Mouse (Mus musculus): Measurements from ENCODE around the gene Gja3. TPM values are rescaled to one million over a fixed set of nuclear protein-coding genes. Genes with fewer than 3 reads are reported as not detected.
"Not testable (repeated sequence)": the region's sequence is repeated elsewhere in the genome, so short reads cannot be mapped to it uniquely, and the experiment has no call there.

Gja3 gene
- total and polyA plus RNA-seq, 3 experiments: not detected

- dilution Hi-C loops (cut with MboI; ENCODE audit: extremely low pct_ligation_motif_present, extremely low pct_unique_long_range_greater_than_20kb, low sequenced_read_pairs); H3K9me3 ChIP-seq (replicated peaks; ENCODE audit: low read length); H3K36me3 ChIP-seq (replicated peaks in 1 of 2; ENCODE audit: control insufficient read depth in 1 of 2, insufficient read depth in 1 of 2, low read length in 1 of 2); H3K4me2 ChIP-seq (ENCODE audit: insufficient read depth, low read depth, poor library complexity, severe bottlenecking); H3K27me3 ChIP-seq (replicated peaks); H3K9ac ChIP-seq (ENCODE audit: insufficient read depth, low read depth); H3K27ac ChIP-seq (ENCODE audit: insufficient read depth, low read depth); H3K4me3 ChIP-seq (replicated peaks in 1 of 3; ENCODE audit: low read depth in 2 of 3, low read length in 2 of 3, poor library complexity in 1 of 3); H3K4me1 ChIP-seq (ENCODE audit: control insufficient read depth in 1 of 2, insufficient read depth in 2 of 2); H3K79me2 ChIP-seq (replicated peaks; ENCODE audit: control insufficient read depth, extremely low read depth, insufficient read depth, poor library complexity, severe bottlenecking): not testable (repeated sequence)
- in situ Hi-C loops (cut with MboI; ENCODE audit: low pct_ligation_motif_present, low pct_unique_long_range_greater_than_20kb, low sequenced_read_pairs): loop anchor here (10.0 kb wide), 4 partner anchors 85 to 685 kb away; no protein-coding TSS in a partner anchor
- peak; percentile 77 for TF ChIP-seq SMC3 (IDR thresholded peaks at IDR 0.05; ENCODE audit: low read depth, low read length)
- TF ChIP-seq CTCF (conservative IDR thresholded peaks at IDR 0.05 in 1 of 2, IDR thresholded peaks at IDR 0.05 in 1 of 2; ENCODE audit: low read depth in 2 of 2, low read length in 2 of 2): peak; percentile 84 to 100
- peak; percentile 74 for TF ChIP-seq RAD21 (IDR thresholded peaks at IDR 0.05; ENCODE audit: low read depth, low read length)
- TF ChIP-seq ZC3H11A (IDR thresholded peaks at IDR 0.05; ENCODE audit: low read depth, low read length): 0 out of 2 replicates have a peak, but pooled peaks have one; percentile 24
- DNase-seq (ENCODE audit: extremely low read depth): peak; percentile 74
Observed at GRCm38 (mm10) chr14:57060052-57060451, 2.2 kb upstream of the Gja3 start.

- no peak overlapping the region for H3K4me3 ChIP-seq (replicated peaks in 1 of 3; ENCODE audit: low read depth in 2 of 3, low read length in 2 of 3, poor library complexity in 1 of 3)
- no peak overlapping the region for H3K9ac ChIP-seq (ENCODE audit: insufficient read depth, low read depth)
- no peaks in the 10 kb centered on the region for H3K9me3 ChIP-seq (replicated peaks; ENCODE audit: low read length)
- no peaks in the 10 kb centered on the region for H3K36me3 ChIP-seq (replicated peaks in 1 of 2; ENCODE audit: control insufficient read depth in 1 of 2, insufficient read depth in 1 of 2, low read length in 1 of 2)
- no peak overlapping the region for H3K27ac ChIP-seq (ENCODE audit: insufficient read depth, low read depth)
- TF ChIP-seq HCFC1 (IDR thresholded peaks at IDR 0.05; ENCODE audit: low read depth, low read length) (no peak), NELFE (IDR thresholded peaks at IDR 0.05; ENCODE audit: low read depth, low read length) (no peak), ZNF384 (IDR thresholded peaks at IDR 0.05; ENCODE audit: low read depth, low read length) (no peak), SMC3 (IDR thresholded peaks at IDR 0.05; ENCODE audit: low read depth, low read length) (no peak), KAT2A (IDR thresholded peaks at IDR 0.05; ENCODE audit: insufficient replicate concordance, low read length) (no peak), POLR2AphosphoS2 (IDR thresholded peaks at IDR 0.05; ENCODE audit: low read depth, low read length) (no peak), GABPA (IDR thresholded peaks at IDR 0.05; ENCODE audit: insufficient replicate concordance, low read depth, low read length) (no peak)
- no peak for DNase-seq (ENCODE audit: extremely low read depth)
- in situ Hi-C loops (cut with MboI; ENCODE audit: low pct_ligation_motif_present, low pct_unique_long_range_greater_than_20kb, low sequenced_read_pairs) (no loop called here), dilution Hi-C loops (cut with MboI; ENCODE audit: extremely low pct_ligation_motif_present, extremely low pct_unique_long_range_greater_than_20kb, low sequenced_read_pairs) (no loop called here)
- no peaks in the 10 kb centered on the region; a peak in 1 of 4 replicates for H3K4me1 ChIP-seq (ENCODE audit: control insufficient read depth in 1 of 2, insufficient read depth in 2 of 2)
- H3K27me3 ChIP-seq (replicated peaks): no peaks in the 10 kb centered on the region
- H3K79me2 ChIP-seq (replicated peaks; ENCODE audit: control insufficient read depth, extremely low read depth, insufficient read depth, poor library complexity, severe bottlenecking): no peaks in the 10 kb centered on the region
- no peak overlapping the region for H3K4me2 ChIP-seq (ENCODE audit: insufficient read depth, low read depth, poor library complexity, severe bottlenecking)
Observed at GRCm38 (mm10) chr14:57057204-57057562, 717 bp downstream of the Gja3 start.

GRCm38 (mm10) chr14:57052713-57053112, 5.2 kb downstream of the Gja3 start:
- TF ChIP-seq ZNF384 (IDR thresholded peaks at IDR 0.05; ENCODE audit: low read depth, low read length) (peak; percentile 62), TBP (conservative IDR thresholded peaks at IDR 0.05; ENCODE audit: low read depth, low read length) (no peak), SIN3A (IDR thresholded peaks at IDR 0.05; ENCODE audit: low read length) (no peak), TCF12 (IDR thresholded peaks at IDR 0.05; ENCODE audit: low read depth, low read length) (no peak), ELF1 (IDR thresholded peaks at IDR 0.05; ENCODE audit: low read depth, low read length) (no peak), MEF2A (IDR thresholded peaks at IDR 0.05; ENCODE audit: borderline replicate concordance, low read depth, low read length) (no peak), SMC3 (IDR thresholded peaks at IDR 0.05; ENCODE audit: low read depth, low read length) (no peak), MAX (IDR thresholded peaks at IDR 0.05; ENCODE audit: low read length) (no peak)
- no peaks in the 10 kb centered on the region for H3K36me3 ChIP-seq (replicated peaks in 1 of 2; ENCODE audit: control insufficient read depth in 1 of 2, insufficient read depth in 1 of 2, low read length in 1 of 2)
- dilution Hi-C loops (cut with MboI; ENCODE audit: extremely low pct_ligation_motif_present, extremely low pct_unique_long_range_greater_than_20kb, low sequenced_read_pairs): no loop called here
- H3K9ac ChIP-seq (ENCODE audit: insufficient read depth, low read depth): no peak overlapping the region
- no peaks in the 10 kb centered on the region for H3K27me3 ChIP-seq (replicated peaks)
- H3K9me3 ChIP-seq (replicated peaks; ENCODE audit: low read length): no peaks in the 10 kb centered on the region
- H3K79me2 ChIP-seq (replicated peaks; ENCODE audit: control insufficient read depth, extremely low read depth, insufficient read depth, poor library complexity, severe bottlenecking): no peaks in the 10 kb centered on the region
- in situ Hi-C loops (cut with MboI; ENCODE audit: low pct_ligation_motif_present, low pct_unique_long_range_greater_than_20kb, low sequenced_read_pairs): no loop called here
- H3K27ac ChIP-seq (ENCODE audit: insufficient read depth, low read depth): no peak overlapping the region
- H3K4me3 ChIP-seq (replicated peaks in 1 of 3; ENCODE audit: low read depth in 2 of 3, low read length in 2 of 3, poor library complexity in 1 of 3): no peak overlapping the region
- H3K4me2 ChIP-seq (ENCODE audit: insufficient read depth, low read depth, poor library complexity, severe bottlenecking): no peak overlapping the region
- DNase-seq (ENCODE audit: extremely low read depth): no peak
- H3K4me1 ChIP-seq (ENCODE audit: control insufficient read depth in 1 of 2, insufficient read depth in 2 of 2): no peaks in the 10 kb centered on the region; a peak in 1 of 4 replicates
